Mouse (Mus musculus): ENCODE results near the gene Ksr1.

Gene Ksr1

GRCm38 (mm10) chr11:79050781-79051507, 95.3 kb downstream of the Ksr1 start:
- no peak for DNase-seq (ENCODE audit: extremely low read depth, insufficient read length, low spot score)

DNA sequence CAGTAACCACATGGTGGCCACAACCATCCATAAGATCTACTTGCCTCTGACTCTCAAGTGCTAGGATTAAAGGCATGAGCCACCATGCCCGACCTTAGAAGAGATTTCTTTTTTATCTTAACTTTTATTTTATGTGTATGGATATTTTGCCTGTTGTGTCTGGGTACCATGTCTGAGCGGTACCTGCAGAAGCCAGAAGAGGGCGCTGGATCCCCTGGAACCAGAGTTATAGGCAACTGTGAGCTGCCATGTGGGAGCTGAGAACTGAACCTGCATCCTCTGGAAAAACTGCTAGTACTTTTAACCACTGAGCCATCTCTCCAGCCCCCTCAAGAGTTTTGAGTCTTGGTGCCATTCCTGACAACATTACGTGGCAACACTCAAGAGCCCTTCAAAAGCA, 97.3 kb downstream of the Ksr1 start:
- no peak for DNase-seq (ENCODE audit: extremely low read depth, insufficient read length, low spot score)

- no peak for DNase-seq (ENCODE audit: extremely low read depth, insufficient read length, low spot score)
Observed at GRCm38 (mm10) chr11:79047180-79047727, 99.0 kb downstream of the Ksr1 start.

DNA sequence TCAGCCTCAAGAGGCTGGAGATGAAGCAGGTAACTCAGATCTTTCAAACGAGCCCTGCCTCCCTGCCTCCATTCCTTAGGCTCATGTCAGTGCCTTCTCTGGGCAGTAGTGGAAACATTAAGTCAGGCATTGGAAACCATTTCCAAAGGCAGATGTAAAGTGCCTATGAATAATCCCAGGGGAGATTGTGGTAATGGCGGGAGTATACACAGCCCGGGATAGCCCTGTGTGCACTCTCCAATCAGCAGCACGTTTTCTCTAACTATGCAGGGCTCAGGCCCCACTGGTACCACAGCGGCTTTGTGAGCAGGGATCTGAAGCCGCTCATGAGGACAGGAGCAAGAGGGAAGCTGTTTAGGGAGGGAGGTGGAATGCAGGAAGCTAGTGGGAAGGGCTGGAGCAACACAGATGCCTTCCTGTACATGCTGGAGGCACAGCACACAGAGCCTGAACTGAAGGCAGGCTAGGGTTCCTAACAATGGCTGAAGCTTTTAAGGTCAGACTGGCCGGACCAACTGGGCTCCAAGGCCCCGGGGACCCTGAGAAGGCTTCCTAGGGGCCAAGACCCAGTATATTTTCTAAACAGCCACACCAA, 99.5 kb downstream of the Ksr1 start:
- no peak for DNase-seq (ENCODE audit: extremely low read depth, insufficient read length, low spot score)

DNA sequence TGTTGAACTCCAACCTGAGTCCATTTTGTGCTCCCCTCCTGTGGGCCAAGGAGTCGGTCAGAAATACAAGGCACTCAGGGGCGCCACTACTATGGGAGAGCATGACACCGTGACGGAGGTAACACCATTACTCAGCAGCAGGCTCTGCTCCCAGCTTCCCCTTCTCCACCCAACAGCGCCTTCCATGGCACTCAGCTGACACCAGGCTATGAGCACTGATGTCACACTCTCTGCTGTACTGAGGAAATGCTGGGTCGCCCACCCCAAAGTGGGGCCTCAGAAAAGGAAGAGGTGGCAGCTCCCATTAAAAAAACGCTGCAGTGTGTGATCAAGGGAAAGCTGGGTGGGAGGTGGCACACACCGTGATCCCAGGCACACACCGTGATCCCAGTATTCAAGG, 101.0 kb downstream of the Ksr1 start:
- DNase-seq (ENCODE audit: extremely low read depth, insufficient read length, low spot score): no peak

- no peak for DNase-seq (ENCODE audit: extremely low read depth, insufficient read length, low spot score)
Observed at GRCm38 (mm10) chr11:79044798-79045197, 101.4 kb downstream of the Ksr1 start.

- DNase-seq (ENCODE audit: extremely low read depth, insufficient read length, low spot score): no peak
Observed at GRCm38 (mm10) chr11:79041908-79042430, 104.2 kb downstream of the Ksr1 start.

DNA sequence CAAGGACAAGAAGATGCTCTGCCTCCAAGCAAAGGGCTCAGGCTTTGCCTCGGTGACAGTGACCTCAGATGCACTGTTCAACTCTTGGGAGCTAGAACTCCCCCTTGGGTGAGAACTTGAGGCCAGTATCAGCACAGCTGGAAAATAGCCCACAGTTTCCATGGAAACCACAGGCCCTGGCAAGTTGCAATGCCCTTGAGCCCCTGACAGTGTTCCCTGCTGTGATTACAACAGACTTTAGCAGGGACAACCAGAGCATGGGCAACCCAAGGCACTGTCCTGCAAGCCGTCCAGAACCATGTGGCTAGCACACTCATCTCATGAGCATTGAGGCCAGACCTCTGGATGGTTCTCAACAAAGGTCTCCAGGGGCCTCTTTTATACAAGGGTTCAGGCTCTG, 106.7 kb downstream of the Ksr1 start:
- DNase-seq (ENCODE audit: extremely low read depth, insufficient read length, low spot score): no peak

- no peak for DNase-seq (ENCODE audit: extremely low read depth, insufficient read length, low spot score)
Observed at GRCm38 (mm10) chr11:79037555-79037954, 108.7 kb downstream of the Ksr1 start.

DNA sequence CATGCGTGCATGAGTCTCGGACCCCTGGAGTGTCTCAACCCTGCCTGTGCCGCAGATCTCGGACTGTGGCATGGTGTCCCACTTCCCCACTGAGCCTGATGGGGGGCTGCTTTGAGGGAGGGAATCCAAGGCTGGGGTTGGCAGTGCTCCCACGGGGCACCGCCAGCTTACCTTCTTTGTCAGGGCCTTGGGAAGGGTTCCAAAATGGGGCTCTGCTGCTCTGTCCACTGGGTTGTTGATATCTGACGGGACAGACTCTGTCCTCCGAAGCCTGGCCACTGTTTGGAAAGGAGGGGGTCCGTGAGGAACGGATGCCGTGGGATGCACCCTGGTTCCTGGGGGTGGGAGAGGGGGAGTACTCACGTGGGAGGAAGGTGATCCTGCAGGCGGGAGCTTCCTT, 109.9 kb downstream of the Ksr1 start:
- no peak for DNase-seq (ENCODE audit: extremely low read depth, insufficient read length, low spot score)

- no peak for DNase-seq (ENCODE audit: extremely low read depth, insufficient read length, low spot score)
Observed at GRCm38 (mm10) chr11:79033636-79034035, 112.6 kb downstream of the Ksr1 start.

DNA sequence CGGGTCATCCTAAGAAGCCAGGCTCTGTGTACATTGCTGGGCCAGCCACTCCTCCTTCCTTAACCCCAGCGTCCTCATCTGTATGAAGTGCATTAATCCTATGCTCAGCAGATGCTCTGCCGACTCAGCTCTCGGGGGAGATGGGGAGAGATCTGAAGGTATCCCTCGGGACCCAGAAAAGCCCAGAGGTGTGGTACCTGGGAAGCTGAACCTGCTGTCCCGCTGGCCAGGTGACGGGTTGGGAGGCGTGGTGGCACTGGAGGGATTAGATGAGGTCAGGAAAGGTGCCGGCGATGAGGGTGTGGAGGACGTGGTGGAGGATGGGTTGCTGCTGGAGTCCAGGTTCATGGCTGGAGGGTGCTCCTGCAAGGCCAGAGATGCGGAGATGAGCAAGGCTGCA, 113.2 kb downstream of the Ksr1 start:
- no peak for DNase-seq (ENCODE audit: extremely low read depth, insufficient read length, low spot score)

GRCm38 (mm10) chr11:79031452-79031746, 114.8 kb downstream of the Ksr1 start:
- DNase-seq (ENCODE audit: extremely low read depth, insufficient read length, low spot score): no peak

- DNase-seq (ENCODE audit: extremely low read depth, insufficient read length, low spot score): peak; percentile 55
Observed at GRCm38 (mm10) chr11:79030570-79031451, 115.4 kb downstream of the Ksr1 start.

DNA sequence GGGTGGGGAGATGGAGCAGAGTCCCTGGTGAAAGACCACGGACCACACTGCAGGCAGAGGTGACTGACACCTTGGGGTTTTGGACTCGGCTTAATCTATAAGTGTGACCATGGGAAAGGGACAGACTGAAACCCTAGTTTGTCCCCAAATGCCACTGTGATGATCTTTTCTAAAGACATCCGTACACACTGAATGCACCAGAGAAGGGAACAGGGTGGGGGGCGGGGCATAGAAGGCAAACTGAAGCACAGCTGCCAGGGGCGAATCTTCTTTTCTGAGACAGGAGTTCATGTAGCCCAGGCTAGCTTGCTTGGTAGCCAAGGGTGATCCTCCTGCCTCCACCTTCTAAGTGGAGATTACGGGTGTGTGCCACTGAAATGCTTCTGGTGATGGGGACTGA, 122.5 kb downstream of the Ksr1 start:
- DNase-seq (ENCODE audit: extremely low read depth, insufficient read length, low spot score): no peak

DNA sequence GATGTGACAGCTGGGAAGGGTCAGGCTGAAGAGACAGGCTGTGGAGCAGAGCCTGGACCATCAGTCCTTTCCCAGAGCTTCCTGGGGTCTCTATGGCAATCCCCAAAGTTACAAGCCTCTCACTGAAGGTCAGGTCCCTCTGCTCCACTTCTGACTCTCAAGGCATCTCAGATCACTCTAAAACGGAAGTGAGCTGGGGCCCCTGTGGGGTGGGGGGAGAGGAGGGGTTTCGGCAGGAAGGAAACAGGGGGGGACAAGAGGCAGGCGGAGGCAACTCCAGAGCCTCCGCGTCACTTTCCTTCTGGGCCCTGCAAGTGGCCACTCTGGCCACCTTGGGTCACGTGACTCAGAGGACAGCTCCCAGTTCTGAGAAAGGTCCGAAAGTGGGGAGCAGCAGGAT, 122.9 kb downstream of the Ksr1 start:
- no peak for DNase-seq (ENCODE audit: extremely low read depth, insufficient read length, low spot score)

DNA sequence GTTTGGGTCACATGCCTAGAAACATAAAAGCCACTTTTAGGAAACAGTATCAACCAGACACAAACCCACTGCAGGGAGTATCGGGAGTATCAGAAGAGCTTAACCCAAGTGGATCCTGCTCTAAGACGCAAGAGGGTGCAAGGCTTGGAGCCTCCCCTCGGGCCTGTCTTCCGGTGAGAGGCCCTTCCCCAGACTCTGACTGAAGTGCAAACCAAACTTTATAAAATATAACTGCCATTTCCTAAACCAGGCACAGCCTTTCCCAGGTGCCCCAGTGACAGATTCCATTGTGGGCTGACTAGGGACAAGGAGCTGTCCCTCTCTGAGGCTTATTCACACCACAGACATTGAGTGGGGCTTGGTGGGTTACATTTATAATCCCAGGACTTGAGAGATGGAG, 123.4 kb downstream of the Ksr1 start:
- no peak for DNase-seq (ENCODE audit: extremely low read depth, insufficient read length, low spot score)

GRCm38 (mm10) chr11:79020535-79021045, 125.6 kb downstream of the Ksr1 start:
- no peak for DNase-seq (ENCODE audit: extremely low read depth, insufficient read length, low spot score)

GRCm38 (mm10) chr11:79019839-79020534, 126.2 kb downstream of the Ksr1 start:
- DNase-seq (ENCODE audit: extremely low read depth, insufficient read length, low spot score): no peak

- DNase-seq (ENCODE audit: extremely low read depth, insufficient read length, low spot score): peak; percentile 52
Observed at GRCm38 (mm10) chr11:79018954-79019704, 127.1 kb downstream of the Ksr1 start.

Measured in 3134 (cell line).